Mouse (Mus musculus) liver, postnatal 0 days (tissue): ENCODE measurements around the gene Sfxn2.

Experiments used
- CTCF ChIP-seq: sonication (generic); IDR thresholded peaks from 2 replicates; pipeline ENCODE4 v1.5.1; 2016; ENCODE audit warnings: antibody characterized with exemption, low read depth
- EP300 ChIP-seq: IDR thresholded peaks from 2 replicates; pipeline ENCODE4 v1.6.1; 2016; ENCODE audit warnings: antibody characterized with exemption, low read depth, mild to moderate bottlenecking

GRCm38 (mm10) chr19:46640780-46641179, 67.6 kb downstream of the Sfxn2 start:
- TF ChIP-seq EP300 (no peak), CTCF (no peak)
